Mouse (Mus musculus): ENCODE results near the gene Cox7a2.

DNA sequence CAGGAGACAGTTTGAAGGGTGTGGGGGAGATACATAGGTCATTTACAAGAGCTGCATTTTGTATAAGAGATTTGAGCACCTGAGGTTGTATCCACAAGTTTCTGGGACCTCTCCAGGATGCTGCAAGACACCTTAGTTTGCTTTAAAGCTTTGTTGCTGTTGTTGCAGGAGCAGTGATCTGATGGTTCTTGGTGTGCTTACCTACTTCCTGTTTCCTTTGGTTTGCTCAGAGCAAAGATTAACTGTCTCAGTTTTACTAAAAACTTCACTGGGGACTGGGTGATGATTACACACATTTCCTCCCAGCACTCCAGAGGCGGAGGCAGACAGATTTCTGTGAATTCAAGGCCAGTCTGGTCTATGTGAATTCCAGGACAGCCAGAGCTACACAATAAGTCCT, 35.4 kb upstream of the Cox7a2 start:
- TF ChIP-seq CTCF (IDR thresholded peaks at IDR 0.05; ENCODE audit: low read depth) (no peak), EP300 (IDR thresholded peaks at IDR 0.05; ENCODE audit: low read depth) (no peak)
